Mouse (Mus musculus) stomach, embryonic 15.5 days (tissue): ENCODE measurements at regions not wholly inside any gene's neighbourhood (a gene's known extent, or its start where the extent isn't known, plus 50 kb on each side); places are given as distances from the start of the nearest gene placed in this dataset.

Experiments
- ATAC-seq: fragments of 200-750 bp; cut with Nextera tagmentation; 2 replicates; pipeline ENCODE4 v1.8.0; 2017; ENCODE audit warnings: low read depth, moderate number of reproducible peaks, moderate TSS enrichment; ENCODE audit not compliant: insufficient read depth, low FRiP score
- H3K27ac ChIP-seq: fragments of 300-500 bp; sonication (generic); 2 replicates; pipeline ENCODE4 v1.5.1; 2015; ENCODE audit warnings: mild to moderate bottlenecking, inconsistent platforms
- H3K27me3 ChIP-seq: fragments of 300-500 bp; sonication (generic); replicated peaks from 2 replicates; pipeline ENCODE4 v1.6.1; 2015; ENCODE audit warnings: inconsistent platforms
- H3K36me3 ChIP-seq: fragments of 300-500 bp; sonication (generic); 2 replicates; pipeline ENCODE4 v1.6.1; 2015; ENCODE audit warnings: inconsistent platforms
- H3K4me1 ChIP-seq: fragments of 300-500 bp; sonication (generic); 2 replicates; pipeline ENCODE4 v1.6.1; 2015; ENCODE audit warnings: inconsistent platforms
- H3K4me2 ChIP-seq: fragments of 300-500 bp; sonication (generic); 2 replicates; pipeline ENCODE4 v1.6.1; 2015; ENCODE audit warnings: mild to moderate bottlenecking, inconsistent platforms
- H3K4me3 ChIP-seq: fragments of 300-500 bp; sonication (generic); replicated peaks from 2 replicates; pipeline ENCODE4 v1.5.1; 2015; ENCODE audit warnings: inconsistent platforms
- H3K9ac ChIP-seq: fragments of 300-500 bp; sonication (generic); 2 replicates; pipeline ENCODE4 v1.6.1; 2015; ENCODE audit warnings: inconsistent platforms
- H3K9me3 ChIP-seq: fragments of 300-500 bp; sonication (generic); 2 replicates; pipeline ENCODE4 v1.6.1; 2016; ENCODE audit warnings: inconsistent platforms
- WGBS: fragments of 180-500 bp; shearing (Covaris S2); methylation state at CpG from one replicate; pipeline ENCODE4 v1.1.7; 2015; 5-methylcytosine and 5-hydroxymethylcytosine counted together

- Histone ChIP-seq H3K27me3 (no peaks in the 10 kb centered on the region), H3K4me3 (no peak overlapping the region), H3K27ac (no peak overlapping the region), H3K4me2 (no peak overlapping the region), H3K9me3 (no peaks in the 10 kb centered on the region), H3K4me1 (peaks cover 9% of the 10 kb centered on the region; the same call in 1 of the 2 replicates), H3K9ac (no peak overlapping the region), H3K36me3 (no peaks in the 10 kb centered on the region)
- ATAC-seq = peak; percentile 35; the same call in 1 of the 2 replicates
- 31% methylated on average over 1 of the region's 1 CpGs for WGBS
These were observed 140.1 kb upstream of the Spdl1 start for GRCm38 (mm10) chr11:34973467-34973921.

GRCm38 (mm10) chr11:34973012-34973411 is 139.6 kb upstream of the Spdl1 start:
- no peak for ATAC-seq
- H3K27ac ChIP-seq = no peak overlapping the region
- no peak overlapping the region for H3K4me3 ChIP-seq

GRCm38 (mm10) chr11:34959291-34959690 is 125.8 kb upstream of the Spdl1 start:
- 75% methylated on average over 7 of the region's 7 CpGs for WGBS
- no peak for ATAC-seq
- no peak overlapping the region for H3K4me3 ChIP-seq
- no peaks in the 10 kb centered on the region for H3K36me3 ChIP-seq
- no peaks in the 10 kb centered on the region for H3K9me3 ChIP-seq
- H3K27me3 ChIP-seq = no peaks in the 10 kb centered on the region
- H3K9ac ChIP-seq = no peak overlapping the region
- no peak overlapping the region for H3K27ac ChIP-seq
- H3K4me1 ChIP-seq = no peaks in the 10 kb centered on the region
- H3K4me2 ChIP-seq = no peak overlapping the region

More at GRCm38 (mm10) chr11:34973012-34973411, 139.6 kb upstream of the Spdl1 start:
- Histone ChIP-seq H3K9ac (no peak overlapping the region), H3K4me1 (peaks cover 9% of the 10 kb centered on the region; the same call in 1 of the 2 replicates), H3K9me3 (no peaks in the 10 kb centered on the region), H3K36me3 (no peaks in the 10 kb centered on the region), H3K4me2 (no peak overlapping the region), H3K27me3 (no peaks in the 10 kb centered on the region)
- WGBS = 43% methylated on average over 5 of the region's 5 CpGs

GRCm38 (mm10) chr11:34941486-34942456 is 108.3 kb upstream of the Spdl1 start:
- no peaks in the 10 kb centered on the region for H3K36me3 ChIP-seq
- H3K27ac ChIP-seq = no peak overlapping the region
- no peaks in the 10 kb centered on the region for H3K9me3 ChIP-seq
- H3K4me2 ChIP-seq = no peak overlapping the region
- ATAC-seq = no peak
- H3K4me3 ChIP-seq = no peak overlapping the region
- no peak overlapping the region for H3K9ac ChIP-seq
- 56% methylated on average over 4 of the region's 4 CpGs for WGBS
- no peaks in the 10 kb centered on the region for H3K27me3 ChIP-seq
- no peaks in the 10 kb centered on the region for H3K4me1 ChIP-seq

- Histone ChIP-seq H3K4me1 (no peaks in the 10 kb centered on the region), H3K27me3 (no peaks in the 10 kb centered on the region), H3K9ac (no peak overlapping the region), H3K36me3 (no peaks in the 10 kb centered on the region), H3K27ac (no peak overlapping the region), H3K9me3 (no peaks in the 10 kb centered on the region), H3K4me3 (no peak overlapping the region), H3K4me2 (no peak overlapping the region)
- WGBS = 81% methylated on average over 8 of the region's 8 CpGs
- no peak for ATAC-seq
These were observed 106.7 kb upstream of the Spdl1 start for GRCm38 (mm10) chr11:34940151-34940550.

GRCm38 (mm10) chr11:34939002-34939401 is 105.6 kb upstream of the Spdl1 start:
- no peak for ATAC-seq
- no peak overlapping the region for H3K4me3 ChIP-seq
- H3K9me3 ChIP-seq = no peaks in the 10 kb centered on the region
- 84% methylated on average over 4 of the region's 4 CpGs for WGBS
- H3K4me1 ChIP-seq = no peaks in the 10 kb centered on the region
- no peaks in the 10 kb centered on the region for H3K36me3 ChIP-seq
- no peak overlapping the region for H3K9ac ChIP-seq
- H3K27me3 ChIP-seq = no peaks in the 10 kb centered on the region
- H3K27ac ChIP-seq = no peak overlapping the region
- no peak overlapping the region for H3K4me2 ChIP-seq

- Histone ChIP-seq H3K9me3 (no peaks in the 10 kb centered on the region), H3K27me3 (no peaks in the 10 kb centered on the region), H3K27ac (no peak overlapping the region), H3K4me2 (no peak overlapping the region), H3K36me3 (no peaks in the 10 kb centered on the region), H3K4me1 (no peaks in the 10 kb centered on the region), H3K4me3 (no peak overlapping the region), H3K9ac (no peak overlapping the region)
- no peak for ATAC-seq
These were observed 98.8 kb upstream of the Spdl1 start for GRCm38 (mm10) chr11:34932191-34932590.

- Histone ChIP-seq H3K27me3 (no peaks in the 10 kb centered on the region), H3K27ac (no peak overlapping the region), H3K9ac (no peak overlapping the region), H3K9me3 (no peaks in the 10 kb centered on the region), H3K36me3 (no peaks in the 10 kb centered on the region), H3K4me3 (no peak overlapping the region), H3K4me2 (no peak overlapping the region), H3K4me1 (no peaks in the 10 kb centered on the region)
- ATAC-seq = no peak
- WGBS = 70% methylated on average over 1 of the region's 1 CpGs
These were observed 83.7 kb upstream of the Spdl1 start for GRCm38 (mm10) chr11:34917175-34917574.

- Histone ChIP-seq H3K4me1 (0 out of 2 replicates have a peak, but pooled peaks cover 6% of the 10 kb centered on the region), H3K9me3 (no peaks in the 10 kb centered on the region), H3K9ac (no peak overlapping the region), H3K27ac (no peak overlapping the region), H3K4me3 (no peak overlapping the region), H3K4me2 (no peak overlapping the region), H3K27me3 (no peaks in the 10 kb centered on the region), H3K36me3 (no peaks in the 10 kb centered on the region)
- no peak for ATAC-seq
- 28% methylated on average over 5 of the region's 5 CpGs for WGBS
These were observed 76.4 kb upstream of the Spdl1 start for GRCm38 (mm10) chr11:34909841-34910240.

GRCm38 (mm10) chr11:34904271-34904670 is 70.8 kb upstream of the Spdl1 start:
- H3K27ac ChIP-seq = no peak overlapping the region
- WGBS = 31% methylated on average over 4 of the region's 4 CpGs
- H3K36me3 ChIP-seq = no peaks in the 10 kb centered on the region
- no peak overlapping the region for H3K9ac ChIP-seq
- H3K4me3 ChIP-seq = no peak overlapping the region
- no peaks in the 10 kb centered on the region for H3K9me3 ChIP-seq
- H3K4me2 ChIP-seq = no peak overlapping the region
- ATAC-seq = no peak
- no peaks in the 10 kb centered on the region for H3K27me3 ChIP-seq
- H3K4me1 ChIP-seq = no peaks in the 10 kb centered on the region

GRCm38 (mm10) chr11:34899400-34899799 is 66.0 kb upstream of the Spdl1 start:
- no peak overlapping the region for H3K27ac ChIP-seq
- no peak overlapping the region for H3K9ac ChIP-seq
- no peaks in the 10 kb centered on the region for H3K9me3 ChIP-seq
- 38% methylated on average over 3 of the region's 3 CpGs for WGBS
- ATAC-seq = peak; percentile 43; the same call in 1 of the 2 replicates
- no peak overlapping the region for H3K4me2 ChIP-seq
- no peaks in the 10 kb centered on the region for H3K27me3 ChIP-seq
- no peaks in the 10 kb centered on the region for H3K36me3 ChIP-seq
- H3K4me1 ChIP-seq = no peaks in the 10 kb centered on the region
- H3K4me3 ChIP-seq = no peak overlapping the region

- H3K9me3 ChIP-seq = no peaks in the 10 kb centered on the region
- H3K4me3 ChIP-seq = no peak overlapping the region
- 60% methylated on average over 7 of the region's 7 CpGs for WGBS
- H3K4me2 ChIP-seq = no peak overlapping the region
- no peak overlapping the region for H3K9ac ChIP-seq
- H3K27ac ChIP-seq = no peak overlapping the region
- no peaks in the 10 kb centered on the region for H3K36me3 ChIP-seq
- ATAC-seq = no peak
- no peaks in the 10 kb centered on the region for H3K27me3 ChIP-seq
- no peaks in the 10 kb centered on the region for H3K4me1 ChIP-seq
These were observed 62.2 kb upstream of the Spdl1 start for GRCm38 (mm10) chr11:34895624-34896023.
